ENCODE assay signal across 10 mouse cellular contexts in genomic region chr5:42986203-42986602, GRCm38 (mm10).
DNase-seq lines count a peak whose midpoint lies in the region; ATAC-seq lines count a peak whose summit lies in the region.
"Had no signal": no experiment of that assay in that cellular context is flagged by ENCODE, and none has a peak within 500 bp of the region (broad histone marks: within the 10 kb centered on the region; RNA-seq: fewer than 3 reads in every experiment).

No protein-coding gene starts in this region.

- DNase-seq in cerebellum, postnatal 14 days = peak; percentile 21 to 29
- DNase-seq in cerebellum, adult 8-10 months = no peak
- peak; percentile 15 for DNase-seq in thymus, postnatal 4 days
- no peak for DNase-seq in thymus, postnatal 14 days
- no peak for DNase-seq in spleen, postnatal 4 days (ENCODE audit: low spot score in 2 of 2)
- DNase-seq in layer of hippocampus, postnatal 25 days (ENCODE audit: extremely low spot score in 1 of 2, low spot score in 1 of 2) = no peak
- DNase-seq in left cerebral cortex, adult 18-20 months (ENCODE audit: low spot score in 2 of 2) = no peak
- DNase-seq: cerebellum, adult 11 months had no signal

- peak; percentile 58 for ATAC-seq in granulocyte monocyte progenitor cell, adult 5-6 weeks (replicated peaks; ENCODE audit: poor library complexity, severe bottlenecking)
- ATAC-seq: hindbrain, embryonic 16.5 days had no signal

Comparison
In these comparisons a context has a peak if more than half of its experiments do, and no peak if none do; other contexts are left out.
1. DNase-seq: peak in cerebellum, postnatal 14 days (2 of 2) and thymus, postnatal 4 days (single experiment); none in cerebellum, adult 8-10 months (single experiment), thymus, postnatal 14 days (single experiment), spleen, postnatal 4 days (0 of 2), layer of hippocampus, postnatal 25 days (0 of 2) and left cerebral cortex, adult 18-20 months (0 of 2).